ENCODE assay signal across 26 mouse cellular contexts in genomic region chr2:130027890-130028289, GRCm38 (mm10). TPM values are rescaled to one million over a fixed set of nuclear protein-coding genes. Genes with fewer than 3 reads are reported as not detected.
DNase-seq lines count a peak whose midpoint lies in the region; ATAC-seq and TF ChIP-seq lines count a peak whose summit lies in the region.
"Had no signal": no experiment of that assay in that cellular context is flagged by ENCODE, and none has a peak within 500 bp of the region (broad histone marks: within the 10 kb centered on the region; RNA-seq: fewer than 3 reads in every experiment).

No protein-coding gene starts in this region.

- no peak overlapping the region for H3K27ac ChIP-seq in gastrocnemius, adult 2 months
- H3K27ac ChIP-seq in midbrain, embryonic 10.5 days (replicated peaks), result no peak overlapping the region
- no peak overlapping the region for H3K27ac ChIP-seq in liver, embryonic 12.5 days
- H3K27ac ChIP-seq: embryonic facial prominence, embryonic 12.5 days; hindbrain, embryonic 13.5 days; left cerebral cortex, adult 2 months had no signal

- H3K4me3 ChIP-seq in gastrocnemius, adult 2 months, result no peak overlapping the region
- no peak overlapping the region for H3K4me3 ChIP-seq in lung, adult 2 months (replicated peaks; ENCODE audit: extremely low read depth, low read depth, low read length)
- H3K4me3 ChIP-seq in midbrain, embryonic 10.5 days, result no peak overlapping the region
- H3K4me3 ChIP-seq in liver, embryonic 12.5 days, result no peak overlapping the region
- H3K4me3 ChIP-seq: embryonic facial prominence, embryonic 12.5 days; erythroblast, embryonic 14.5 days; hindbrain, embryonic 13.5 days; left cerebral cortex, adult 2 months had no signal

- ATAC-seq in liver, embryonic 12.5 days, result no peak
- ATAC-seq: activated CD4-positive, CD25-positive, alpha-beta regulatory T cell, adult 4 months; forebrain, embryonic 14.5 days; inflammation-experienced regulatory T-cells, adult 6 months; liver, postnatal 0 days had no signal

- no peaks in the 10 kb centered on the region for H3K9me3 ChIP-seq in midbrain, embryonic 10.5 days (replicated peaks)
- H3K9me3 ChIP-seq in liver, embryonic 12.5 days (replicated peaks), result no peaks in the 10 kb centered on the region
- H3K9me3 ChIP-seq: embryonic facial prominence, embryonic 12.5 days; G1E; hindbrain, embryonic 13.5 days had no signal

- no peak for TF ChIP-seq POLR2A in lung, adult 2 months (IDR thresholded peaks at IDR 0.05; ENCODE audit: borderline replicate concordance, extremely low read depth, low read depth, low read length)

- TF ChIP-seq CTCF in gastrocnemius, adult 2 months (IDR thresholded peaks at IDR 0.05), result no peak
- no peak for TF ChIP-seq CTCF in lung, adult 2 months (IDR thresholded peaks at IDR 0.05; ENCODE audit: insufficient read depth, low read length)

- no peaks in the 10 kb centered on the region for H3K36me3 ChIP-seq in midbrain, embryonic 10.5 days
- no peaks in the 10 kb centered on the region for H3K36me3 ChIP-seq in liver, embryonic 12.5 days
- H3K36me3 ChIP-seq: embryonic facial prominence, embryonic 12.5 days; G1E; hindbrain, embryonic 13.5 days had no signal

- no peaks in the 10 kb centered on the region for H3K4me1 ChIP-seq in lung, adult 2 months (ENCODE audit: control insufficient read depth, insufficient read depth, low read length)
- H3K4me1 ChIP-seq in midbrain, embryonic 10.5 days, result 0 out of 2 replicates have a peak, but pooled peaks cover 3% of the 10 kb centered on the region
- no peaks in the 10 kb centered on the region for H3K4me1 ChIP-seq in liver, embryonic 12.5 days
- H3K4me1 ChIP-seq: embryonic facial prominence, embryonic 12.5 days; hindbrain, embryonic 13.5 days had no signal

- 48% methylated on average over 4 of the region's 4 CpGs for WGBS in lung, adult 2 months
- WGBS in midbrain, embryonic 10.5 days, result 79% methylated on average over 4 of the region's 4 CpGs
- 43% methylated on average over 4 of the region's 4 CpGs for WGBS in liver, embryonic 12.5 days (ENCODE audit: insufficient replicate concordance)

- intact Hi-C loops in gastrocnemius, adult 2 months (cut with DNase I), result no loop called here
- intact Hi-C loops in heart, postnatal 25 days (cut with DNase I), result no loop called here

- H3K9ac ChIP-seq in liver, embryonic 12.5 days, result no peak overlapping the region
- H3K9ac ChIP-seq: embryonic facial prominence, embryonic 12.5 days; hindbrain, embryonic 13.5 days; liver, postnatal 0 days had no signal

- DNase-seq in gastrocnemius, adult 2 months, result peak; percentile 31
- no peak for DNase-seq in gastrocnemius, postnatal 4 days (ENCODE audit: low spot score in 2 of 2)
- peak; percentile 19 for DNase-seq in lung, postnatal 36 days
- no peak for DNase-seq in lung, adult 2 months
- DNase-seq in adrenal gland, postnatal 36 days, result peak; percentile 49 to 70
- peak; percentile 42 for DNase-seq in heart, postnatal 25 days (ENCODE audit: low spot score)
- DNase-seq in midbrain, embryonic 10.5 days (ENCODE audit: low spot score), result no peak
- DNase-seq: cerebellum, adult 11 months; cerebellum, postnatal 10 days; kidney, adult 8-10 months; kidney, postnatal 14 days; layer of hippocampus, adult 9-11 months; left cerebral cortex, postnatal 4 days; liver; liver, postnatal 0 days; lung, postnatal 4 days; right cerebral cortex, adult 18-20 months had no signal

- H3K4me2 ChIP-seq in liver, embryonic 12.5 days, result no peak overlapping the region
- H3K4me2 ChIP-seq: embryonic facial prominence, embryonic 12.5 days; hindbrain, embryonic 13.5 days had no signal

- H3K27me3 ChIP-seq in midbrain, embryonic 10.5 days (ENCODE audit: low read depth, poor library complexity, severe bottlenecking), result no peaks in the 10 kb centered on the region
- H3K27me3 ChIP-seq in liver, embryonic 12.5 days (replicated peaks), result no peaks in the 10 kb centered on the region
- H3K27me3 ChIP-seq: embryonic facial prominence, embryonic 12.5 days; hindbrain, embryonic 13.5 days had no signal

RNA-seq across cellular contexts. Expression of gene Tgm3, which starts 15.7 kb away (rescaled TPM):
- not detected for total RNA-seq in gastrocnemius, adult 2 months (2021)
- under 1 TPM in 1 of 2 experiments, not detected in 1; 0.21 TPM for total RNA-seq in gastrocnemius, postnatal 4 days (2021)
- polyA plus RNA-seq in lung, adult 2 months (2012; rRNA removed), result 1.6 and 83.3 TPM in 2 replicates
- under 1 TPM; 0.13 to 0.63 TPM for total RNA-seq in adrenal gland, postnatal 36 days (2021)
- under 1 TPM in 1 of 2 experiments, not detected in 1; 0.05 TPM for total RNA-seq in heart, postnatal 25 days (2021)
- not detected in 2 replicates for polyA plus RNA-seq in midbrain, embryonic 10.5 days (2016; fragmentation: Nextera tagmentation; extraction: Ambion mirVana)
- not detected in 2 replicates for polyA plus RNA-seq in liver, embryonic 12.5 days (2016; fragmentation: Nextera tagmentation; extraction: Ambion mirVana)
- polyA plus RNA-seq: activated CD4-positive, CD25-positive, alpha-beta regulatory T cell, adult 4 months; embryonic facial prominence, embryonic 12.5 days; erythroblast, embryonic 14.5 days; forebrain, embryonic 14.5 days; G1E; hindbrain, embryonic 13.5 days; inflammation-experienced regulatory T-cells, adult 6 months; liver, postnatal 0 days had no signal

Comparison
In these comparisons a context has a peak if more than half of its experiments do, and no peak if none do; other contexts are left out.
1. DNase-seq: peak in gastrocnemius, adult 2 months (single experiment), lung, postnatal 36 days (single experiment), adrenal gland, postnatal 36 days (2 of 2) and heart, postnatal 25 days (single experiment); none in gastrocnemius, postnatal 4 days (0 of 2), lung, adult 2 months (single experiment) and midbrain, embryonic 10.5 days (single experiment).